Mouse (Mus musculus): Measurements from ENCODE around the gene Atg16l2. TPM values are rescaled to one million over a fixed set of nuclear protein-coding genes. Genes with fewer than 3 reads are reported as not detected.

The Atg16l2 gene
- polyA plus RNA-seq, 1 experiment from 2014 or later: 13.5 TPM

- Histone ChIP-seq H3K9ac (ENCODE audit: low read length) (no peak overlapping the region), H3K4me3 (ENCODE audit: low read depth, low read length) (no peak overlapping the region), H3K36me3 (ENCODE audit: control insufficient read depth, insufficient read depth, low read length) (no peaks in the 10 kb centered on the region), H3K4me2 (ENCODE audit: low read length) (no peak overlapping the region), H3K4me1 (ENCODE audit: control insufficient read depth, insufficient read depth, low read length) (no peaks in the 10 kb centered on the region), H3K27me3 (replicated peaks; ENCODE audit: control insufficient read depth, insufficient read depth, low read length) (no peaks in the 10 kb centered on the region), H3K27ac (ENCODE audit: low read depth, low read length) (no peak overlapping the region), H3K9me3 (replicated peaks; ENCODE audit: control insufficient read depth, low read length) (no peaks in the 10 kb centered on the region)
- ATAC-seq (no peak), DNase-seq (ENCODE audit: low spot score) (no peak)
- WGBS: 92% methylated on average over 3 of the region's 3 CpGs
Measured at GRCm38 (mm10) chr7:101336686-101337085, 34.6 kb upstream of the Atg16l2 start.

DNA sequence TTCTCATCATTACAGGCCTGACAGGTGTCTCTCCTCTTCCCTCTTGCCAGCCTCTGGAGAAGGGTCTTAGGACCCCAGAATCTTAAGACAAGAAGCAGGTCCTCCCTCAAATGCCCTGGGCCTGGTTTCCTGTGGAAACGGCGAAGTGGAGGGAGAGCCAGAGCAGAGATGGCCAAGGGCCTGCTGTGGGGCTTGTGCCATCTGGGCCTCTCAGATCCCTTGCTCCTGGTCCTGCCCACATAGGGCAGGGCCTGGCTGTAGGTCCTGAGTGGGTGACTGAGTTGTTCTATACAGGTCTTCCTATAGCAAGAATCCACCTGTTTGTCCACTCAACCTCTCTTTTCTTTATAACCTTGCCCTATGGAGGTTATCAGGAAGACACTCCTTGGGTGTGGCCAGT is 33.2 kb upstream of the Atg16l2 start:
- ATAC-seq (no peak), DNase-seq (ENCODE audit: low spot score) (no peak)
- Histone ChIP-seq H3K27me3 (replicated peaks; ENCODE audit: control insufficient read depth, insufficient read depth, low read length) (no peaks in the 10 kb centered on the region), H3K9ac (ENCODE audit: low read length) (no peak overlapping the region), H3K4me3 (ENCODE audit: low read depth, low read length) (no peak overlapping the region), H3K4me1 (ENCODE audit: control insufficient read depth, insufficient read depth, low read length) (no peaks in the 10 kb centered on the region), H3K9me3 (replicated peaks; ENCODE audit: control insufficient read depth, low read length) (no peaks in the 10 kb centered on the region), H3K4me2 (ENCODE audit: low read length) (no peak overlapping the region), H3K36me3 (ENCODE audit: control insufficient read depth, insufficient read depth, low read length) (no peaks in the 10 kb centered on the region), H3K27ac (ENCODE audit: low read depth, low read length) (no peak overlapping the region)
- WGBS: 96% methylated on average over 2 of the region's 2 CpGs

DNA sequence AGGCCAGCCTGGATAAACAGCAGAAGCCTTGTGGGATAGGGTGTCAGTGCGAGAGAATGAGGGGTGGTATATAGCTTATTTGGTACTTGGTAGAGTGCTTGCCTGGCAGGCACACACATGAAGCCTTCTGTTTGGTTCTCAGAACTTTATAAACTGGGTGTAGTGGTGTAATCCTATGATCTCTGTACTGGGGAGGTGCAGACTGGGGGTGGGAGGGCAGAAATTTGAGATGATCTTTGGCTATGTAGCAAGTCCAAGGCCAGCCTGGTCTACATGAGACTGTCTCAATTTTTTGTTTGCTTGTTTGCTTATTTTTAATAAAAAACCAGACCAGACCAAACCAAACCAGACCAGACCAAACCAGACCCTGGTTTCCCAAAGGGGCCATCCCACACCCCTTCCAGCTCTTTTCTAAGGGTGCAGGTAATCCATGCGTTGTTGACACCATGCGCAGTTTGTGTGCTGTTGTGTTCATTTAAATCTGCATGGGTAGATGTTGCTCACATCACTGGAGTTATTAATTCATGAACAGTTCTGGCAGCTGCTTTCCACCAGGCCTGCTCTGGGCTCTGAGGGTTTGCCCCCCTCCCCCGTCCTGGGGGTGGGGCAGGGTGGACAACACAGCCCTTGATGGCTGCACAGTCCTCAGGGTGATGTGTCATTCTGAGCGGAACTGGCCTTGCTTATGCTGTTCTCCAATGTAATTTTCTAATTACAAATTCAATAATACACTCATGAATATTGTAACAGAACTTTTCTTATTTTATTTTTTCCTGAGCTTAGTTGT is 30.2 kb upstream of the Atg16l2 start:
- no peak overlapping the region for H3K27ac ChIP-seq (ENCODE audit: low read depth, low read length)
- peaks cover 9% of the 10 kb centered on the region for H3K4me1 ChIP-seq (ENCODE audit: control insufficient read depth, insufficient read depth, low read length)
- H3K36me3 ChIP-seq (ENCODE audit: control insufficient read depth, insufficient read depth, low read length): no peaks in the 10 kb centered on the region
- H3K27me3 ChIP-seq (replicated peaks; ENCODE audit: control insufficient read depth, insufficient read depth, low read length): no peaks in the 10 kb centered on the region
- ATAC-seq: no peak
- no peak overlapping the region for H3K4me3 ChIP-seq (ENCODE audit: low read depth, low read length)
- no peak overlapping the region for H3K9ac ChIP-seq (ENCODE audit: low read length)
- H3K4me2 ChIP-seq (ENCODE audit: low read length): no peak overlapping the region
- no peak for DNase-seq (ENCODE audit: low spot score)
- WGBS: 89% methylated on average over 5 of the region's 5 CpGs
- no peaks in the 10 kb centered on the region for H3K9me3 ChIP-seq (replicated peaks; ENCODE audit: control insufficient read depth, low read length)

GRCm38 (mm10) chr7:101330841-101331173 is 28.8 kb upstream of the Atg16l2 start:
- no peaks in the 10 kb centered on the region for H3K27me3 ChIP-seq (replicated peaks; ENCODE audit: control insufficient read depth, insufficient read depth, low read length)
- 80% methylated on average over 4 of the region's 4 CpGs for WGBS
- H3K27ac ChIP-seq (ENCODE audit: low read depth, low read length): no peak overlapping the region
- ATAC-seq (no peak), DNase-seq (ENCODE audit: low spot score) (no peak)
- peaks cover 9% of the 10 kb centered on the region for H3K4me1 ChIP-seq (ENCODE audit: control insufficient read depth, insufficient read depth, low read length)
- no peak overlapping the region for H3K4me2 ChIP-seq (ENCODE audit: low read length)
- H3K9ac ChIP-seq (ENCODE audit: low read length): no peak overlapping the region
- no peak overlapping the region for H3K4me3 ChIP-seq (ENCODE audit: low read depth, low read length)
- H3K36me3 ChIP-seq (ENCODE audit: control insufficient read depth, insufficient read depth, low read length): no peaks in the 10 kb centered on the region
- no peaks in the 10 kb centered on the region for H3K9me3 ChIP-seq (replicated peaks; ENCODE audit: control insufficient read depth, low read length)

DNA sequence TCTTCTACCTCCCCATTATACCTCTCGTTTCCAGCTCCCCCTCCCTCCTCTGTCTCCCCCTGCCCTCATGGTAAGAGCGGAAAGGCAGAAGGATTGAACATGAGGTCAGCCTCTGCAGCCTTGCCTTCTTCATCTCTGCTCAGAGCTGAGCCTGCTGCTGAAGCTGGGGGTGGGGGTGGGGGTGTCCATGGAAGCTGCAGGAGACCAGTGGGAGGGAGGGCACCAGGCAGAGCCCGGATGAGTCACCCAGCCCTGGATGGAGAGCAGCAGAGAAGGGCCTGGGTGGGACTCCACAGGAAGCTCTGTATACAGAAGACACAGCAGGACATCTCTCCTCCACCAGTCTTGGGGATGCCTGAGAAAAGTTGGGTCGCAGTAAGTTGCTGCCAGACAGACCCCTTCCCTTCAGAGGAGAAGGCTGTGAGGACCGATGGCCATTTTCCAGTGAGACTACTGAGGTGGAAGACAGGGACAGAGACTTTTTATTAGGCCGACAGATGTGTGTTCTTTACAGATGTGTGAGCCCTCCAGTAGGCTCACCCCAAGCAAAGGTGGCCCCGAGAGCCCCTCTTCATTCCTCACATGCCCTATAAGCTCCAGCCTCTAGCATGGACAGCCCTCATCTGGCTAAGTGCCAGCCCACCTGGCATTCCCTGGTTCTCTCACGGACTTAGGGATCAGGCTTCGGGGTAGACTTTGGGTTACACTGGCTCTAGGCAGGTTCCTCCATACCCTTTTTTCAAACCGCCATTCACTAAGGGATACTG is 28.2 kb upstream of the Atg16l2 start:
- Histone ChIP-seq H3K9me3 (replicated peaks; ENCODE audit: control insufficient read depth, low read length) (no peaks in the 10 kb centered on the region), H3K4me2 (ENCODE audit: low read length) (no peak overlapping the region), H3K27ac (ENCODE audit: low read depth, low read length) (no peak overlapping the region), H3K4me3 (ENCODE audit: low read depth, low read length) (no peak overlapping the region), H3K36me3 (ENCODE audit: control insufficient read depth, insufficient read depth, low read length) (no peaks in the 10 kb centered on the region), H3K27me3 (replicated peaks; ENCODE audit: control insufficient read depth, insufficient read depth, low read length) (no peaks in the 10 kb centered on the region), H3K4me1 (ENCODE audit: control insufficient read depth, insufficient read depth, low read length) (peaks cover 9% of the 10 kb centered on the region), H3K9ac (ENCODE audit: low read length) (no peak overlapping the region)
- ATAC-seq (no peak), DNase-seq (ENCODE audit: low spot score) (no peak)
- 71% methylated on average over 10 of the region's 10 CpGs for WGBS

DNA sequence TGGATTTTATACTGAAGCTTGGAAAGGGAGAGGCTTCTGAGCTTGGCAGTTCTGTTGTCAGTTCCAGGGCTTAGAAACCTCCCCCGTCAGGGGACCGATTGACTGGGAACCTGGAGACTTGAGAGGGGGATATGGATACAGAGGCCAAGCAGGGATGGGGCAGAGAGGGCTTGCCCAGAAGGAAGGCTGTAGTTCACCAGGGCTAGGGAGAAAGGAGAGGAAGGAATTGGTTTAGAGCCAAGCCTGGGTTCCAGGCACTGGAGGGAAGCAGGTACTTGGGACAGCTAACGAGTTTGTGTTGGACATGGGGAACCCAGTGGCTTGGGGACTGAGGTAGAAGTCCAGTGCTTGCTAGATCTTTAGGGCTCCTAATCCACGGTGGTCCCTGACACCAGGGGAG is 27.6 kb upstream of the Atg16l2 start:
- no peaks in the 10 kb centered on the region for H3K9me3 ChIP-seq (replicated peaks; ENCODE audit: control insufficient read depth, low read length)
- H3K27me3 ChIP-seq (replicated peaks; ENCODE audit: control insufficient read depth, insufficient read depth, low read length): no peaks in the 10 kb centered on the region
- DNase-seq (ENCODE audit: low spot score): no peak
- 53% methylated on average over 4 of the region's 4 CpGs for WGBS
- H3K4me3 ChIP-seq (ENCODE audit: low read depth, low read length): no peak overlapping the region
- ATAC-seq: no peak
- peaks cover 9% of the 10 kb centered on the region for H3K4me1 ChIP-seq (ENCODE audit: control insufficient read depth, insufficient read depth, low read length)
- 0 out of 2 replicates have a peak overlapping the region, but pooled peaks have one; percentile 46 for H3K27ac ChIP-seq (ENCODE audit: low read depth, low read length)
- H3K9ac ChIP-seq (ENCODE audit: low read length): 0 out of 2 replicates have a peak overlapping the region, but pooled peaks have one; percentile 35
- H3K36me3 ChIP-seq (ENCODE audit: control insufficient read depth, insufficient read depth, low read length): no peaks in the 10 kb centered on the region
- H3K4me2 ChIP-seq (ENCODE audit: low read length): no peak overlapping the region

DNA sequence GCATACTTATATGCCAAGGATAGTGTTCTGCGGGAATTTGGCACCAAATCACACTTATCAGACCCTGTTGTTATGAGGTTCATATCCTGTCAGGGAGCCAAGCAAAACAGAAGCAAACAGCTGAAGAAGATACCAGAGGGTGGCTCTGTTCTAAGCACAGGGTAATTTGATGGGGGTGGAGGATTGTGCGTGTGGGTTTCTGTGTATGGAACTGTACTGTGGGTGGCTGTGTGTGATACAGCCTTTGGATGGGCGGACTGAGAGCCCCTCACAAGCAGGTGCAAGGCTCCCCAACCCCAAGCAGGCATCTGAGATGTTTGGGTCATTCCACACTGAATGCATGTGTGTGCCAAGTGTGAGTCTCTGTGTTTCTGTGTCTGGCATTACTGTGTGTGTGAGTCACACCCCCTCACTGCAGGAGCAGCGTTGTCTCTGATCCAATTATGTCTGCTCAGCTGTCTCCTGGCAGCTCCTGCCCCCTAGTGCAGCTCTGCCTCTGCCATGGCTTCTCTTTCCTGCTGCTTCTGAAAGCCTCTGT is 26.6 kb upstream of the Atg16l2 start:
- no peaks in the 10 kb centered on the region for H3K9me3 ChIP-seq (replicated peaks; ENCODE audit: control insufficient read depth, low read length)
- H3K27ac ChIP-seq (ENCODE audit: low read depth, low read length): peak overlapping the region; percentile 46; the same call in 1 of the 2 replicates
- no peak overlapping the region for H3K4me2 ChIP-seq (ENCODE audit: low read length)
- H3K4me1 ChIP-seq (ENCODE audit: control insufficient read depth, insufficient read depth, low read length): peaks cover 9% of the 10 kb centered on the region
- 48% methylated on average over 4 of the region's 4 CpGs for WGBS
- peak overlapping the region; percentile 35 for H3K9ac ChIP-seq (ENCODE audit: low read length)
- no peaks in the 10 kb centered on the region for H3K36me3 ChIP-seq (ENCODE audit: control insufficient read depth, insufficient read depth, low read length)
- H3K4me3 ChIP-seq (ENCODE audit: low read depth, low read length): no peak overlapping the region
- peak; percentile 80 for ATAC-seq
- H3K27me3 ChIP-seq (replicated peaks; ENCODE audit: control insufficient read depth, insufficient read depth, low read length): no peaks in the 10 kb centered on the region
- DNase-seq (ENCODE audit: low spot score): peak; percentile 70

DNA sequence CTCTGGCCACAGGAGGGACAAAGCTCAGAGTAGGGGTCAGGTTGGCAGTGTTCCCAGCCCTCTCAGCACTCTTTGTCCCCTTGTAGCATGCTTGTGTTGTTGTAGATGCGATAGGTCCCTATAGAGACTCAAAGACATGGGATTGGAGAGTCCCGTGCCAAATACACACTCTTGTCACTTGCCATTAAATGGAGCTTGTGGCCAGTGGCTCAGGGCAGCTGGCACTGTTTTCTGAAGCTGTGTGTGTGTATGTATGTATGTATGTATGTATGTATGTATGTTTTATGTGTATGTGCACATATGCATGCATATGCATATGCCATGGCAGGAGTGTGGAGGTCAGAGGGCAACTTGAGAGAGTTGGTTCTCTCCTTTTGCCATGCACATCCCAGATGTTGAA is 25.7 kb upstream of the Atg16l2 start:
- H3K4me3 ChIP-seq (ENCODE audit: low read depth, low read length): no peak overlapping the region
- no peak for ATAC-seq
- no peak for DNase-seq (ENCODE audit: low spot score)
- peaks cover 9% of the 10 kb centered on the region for H3K4me1 ChIP-seq (ENCODE audit: control insufficient read depth, insufficient read depth, low read length)
- no peaks in the 10 kb centered on the region for H3K36me3 ChIP-seq (ENCODE audit: control insufficient read depth, insufficient read depth, low read length)
- no peaks in the 10 kb centered on the region for H3K9me3 ChIP-seq (replicated peaks; ENCODE audit: control insufficient read depth, low read length)
- WGBS: 75% methylated on average over 2 of the region's 2 CpGs
- no peak overlapping the region for H3K4me2 ChIP-seq (ENCODE audit: low read length)
- H3K9ac ChIP-seq (ENCODE audit: low read length): no peak overlapping the region
- no peaks in the 10 kb centered on the region for H3K27me3 ChIP-seq (replicated peaks; ENCODE audit: control insufficient read depth, insufficient read depth, low read length)
- no peak overlapping the region for H3K27ac ChIP-seq (ENCODE audit: low read depth, low read length)

DNA sequence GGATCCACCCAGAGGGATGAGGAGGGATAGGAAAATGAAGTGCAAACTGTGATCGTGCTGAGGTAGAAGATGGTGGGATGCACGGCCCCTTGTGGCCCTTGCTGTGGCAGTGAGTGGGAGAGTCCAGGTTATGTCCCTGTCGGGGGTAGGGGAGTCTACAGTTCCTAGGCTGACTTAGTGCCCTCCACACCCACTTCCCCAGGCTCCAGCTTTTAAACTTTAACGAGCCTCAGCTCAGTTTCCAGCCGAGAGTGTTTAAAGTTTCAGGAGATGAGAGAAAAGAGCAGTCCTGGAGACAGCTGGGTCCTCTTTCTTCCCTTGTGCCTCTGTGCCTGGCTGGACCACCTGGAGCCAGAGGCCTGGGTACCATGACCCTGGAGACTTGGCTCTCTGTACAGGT is 25.2 kb upstream of the Atg16l2 start:
- Histone ChIP-seq H3K9ac (ENCODE audit: low read length) (no peak overlapping the region), H3K4me3 (ENCODE audit: low read depth, low read length) (no peak overlapping the region), H3K27ac (ENCODE audit: low read depth, low read length) (no peak overlapping the region), H3K36me3 (ENCODE audit: control insufficient read depth, insufficient read depth, low read length) (no peaks in the 10 kb centered on the region), H3K4me2 (ENCODE audit: low read length) (no peak overlapping the region), H3K9me3 (replicated peaks; ENCODE audit: control insufficient read depth, low read length) (no peaks in the 10 kb centered on the region), H3K27me3 (replicated peaks; ENCODE audit: control insufficient read depth, insufficient read depth, low read length) (no peaks in the 10 kb centered on the region), H3K4me1 (ENCODE audit: control insufficient read depth, insufficient read depth, low read length) (peaks cover 9% of the 10 kb centered on the region)
- ATAC-seq: no peak
- WGBS: 57% methylated on average over 5 of the region's 5 CpGs
- no peak for DNase-seq (ENCODE audit: low spot score)
